Mouse (Mus musculus) CD4-positive, CD25-positive, alpha-beta regulatory T cell, adult 4 months (primary cell): ENCODE measurements at regions not wholly inside any gene's neighbourhood (a gene's known extent, or its start where the extent isn't known, plus 50 kb on each side); places are given as distances from the start of the nearest gene placed in this dataset.

ENCODE experiments used
- ATAC-seq: one replicate; pipeline ENCODE4 v1.8.0; 2017

- ATAC-seq = no peak
Observed at GRCm38 (mm10) chr7:36829710-36830109, 131.8 kb downstream of the Tshz3 start.

- no peak for ATAC-seq
Observed at GRCm38 (mm10) chr7:36830155-36830554, 132.2 kb downstream of the Tshz3 start.

- no peak for ATAC-seq
Observed at GRCm38 (mm10) chr7:36848279-36848678, 150.4 kb downstream of the Tshz3 start.

- no peak for ATAC-seq
Observed at GRCm38 (mm10) chr7:36851275-36851889, 153.5 kb downstream of the Tshz3 start.

- no peak for ATAC-seq
Observed at GRCm38 (mm10) chr7:36854308-36854707, 156.4 kb downstream of the Tshz3 start.

GRCm38 (mm10) chr7:36859428-36859827 is 161.5 kb downstream of the Tshz3 start:
- ATAC-seq = no peak

GRCm38 (mm10) chr7:36862481-36862880 is 164.6 kb downstream of the Tshz3 start:
- no peak for ATAC-seq

GRCm38 (mm10) chr7:36863745-36864144 is 165.8 kb downstream of the Tshz3 start:
- ATAC-seq = no peak

- no peak for ATAC-seq
Observed at GRCm38 (mm10) chr7:36864675-36865074, 166.8 kb downstream of the Tshz3 start.

- ATAC-seq = no peak
Observed at GRCm38 (mm10) chr7:36866602-36867001, 168.7 kb downstream of the Tshz3 start.

GRCm38 (mm10) chr7:36874004-36874403 is 176.1 kb downstream of the Tshz3 start:
- ATAC-seq = no peak

- no peak for ATAC-seq
Observed at GRCm38 (mm10) chr7:36877686-36878085, 179.8 kb downstream of the Tshz3 start.

- no peak for ATAC-seq
Observed at GRCm38 (mm10) chr7:36892776-36893500, 195.0 kb downstream of the Tshz3 start.

- ATAC-seq = no peak
Observed at GRCm38 (mm10) chr7:36896339-36896738, 198.4 kb downstream of the Tshz3 start.

- no peak for ATAC-seq
Observed at GRCm38 (mm10) chr7:36901537-36901936, 203.6 kb downstream of the Tshz3 start.

GRCm38 (mm10) chr7:36913304-36913703 is 215.4 kb downstream of the Tshz3 start:
- no peak for ATAC-seq

- no peak for ATAC-seq
Observed at GRCm38 (mm10) chr7:36914261-36914660, 216.3 kb downstream of the Tshz3 start.

- ATAC-seq = no peak
Observed at GRCm38 (mm10) chr7:36915171-36915570, 217.3 kb downstream of the Tshz3 start.

GRCm38 (mm10) chr7:36917011-36917410 is 219.1 kb downstream of the Tshz3 start:
- no peak for ATAC-seq

GRCm38 (mm10) chr7:36919413-36919812 is 221.5 kb downstream of the Tshz3 start:
- no peak for ATAC-seq

GRCm38 (mm10) chr7:36921003-36921402 is 223.1 kb downstream of the Tshz3 start:
- no peak for ATAC-seq

- no peak for ATAC-seq
Observed at GRCm38 (mm10) chr7:36933490-36933889, 235.6 kb downstream of the Tshz3 start.

- ATAC-seq = no peak
Observed at GRCm38 (mm10) chr7:36934792-36935555, 237.1 kb downstream of the Tshz3 start.

GRCm38 (mm10) chr7:36940611-36941010 is 242.7 kb downstream of the Tshz3 start:
- no peak for ATAC-seq
